Mouse (Mus musculus): ENCODE measurements around the gene Kansl1. TPM values are rescaled to one million over a fixed set of nuclear protein-coding genes. Genes with fewer than 3 reads are reported as not detected.
"Not testable (repeated sequence)": the region's sequence is repeated elsewhere in the genome, so short reads cannot be mapped to it uniquely, and the experiment has no call there.

The Kansl1 gene
- total RNA-seq (2021): 10 to 100 TPM; 45.8 to 46.3 TPM
- long read RNA-seq, experiment 1, partial matches to known transcripts: 2 of 13 reads
- long read RNA-seq, experiment 1, other reads (novel, unspliced or antisense): 11 of 13 reads
- long read RNA-seq, experiment 2, full-length matches to known transcripts: 1 of 6 reads
- long read RNA-seq, experiment 2, partial matches to known transcripts: 1 of 6 reads
- long read RNA-seq, experiment 2, other reads (novel, unspliced or antisense): 4 of 6 reads

DNA sequence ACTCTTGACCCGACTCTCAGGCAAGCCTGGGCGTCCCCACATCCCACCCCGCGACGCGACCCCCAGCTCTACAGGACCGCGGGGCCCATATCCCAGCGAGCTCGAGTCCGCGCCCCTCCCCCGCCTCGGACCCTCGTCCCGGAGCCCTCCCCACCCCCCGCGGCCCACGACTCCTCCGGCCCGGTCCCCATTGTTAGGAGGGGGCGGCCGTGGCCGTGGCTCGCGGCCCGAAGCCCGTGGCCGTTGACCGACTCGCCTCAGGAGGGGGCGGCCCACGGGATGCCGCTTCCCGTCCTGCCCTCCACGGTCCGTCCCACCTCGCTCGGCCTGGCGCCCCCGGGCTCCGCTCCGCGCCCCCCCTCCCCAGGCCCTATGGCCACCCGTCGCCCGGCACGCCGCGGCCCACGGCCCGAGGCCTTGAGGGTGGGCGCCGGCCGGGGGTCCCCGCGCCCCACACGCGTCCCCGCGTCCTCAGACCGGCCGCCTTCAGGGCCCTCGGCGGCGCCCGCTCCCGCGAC, at the start of gene Kansl1:
Kansl1 (minus strand) TSS at position 111 of the 518 bp plus-strand sequence.
- DNase-seq: peak; percentile 41 to 63

DNA sequence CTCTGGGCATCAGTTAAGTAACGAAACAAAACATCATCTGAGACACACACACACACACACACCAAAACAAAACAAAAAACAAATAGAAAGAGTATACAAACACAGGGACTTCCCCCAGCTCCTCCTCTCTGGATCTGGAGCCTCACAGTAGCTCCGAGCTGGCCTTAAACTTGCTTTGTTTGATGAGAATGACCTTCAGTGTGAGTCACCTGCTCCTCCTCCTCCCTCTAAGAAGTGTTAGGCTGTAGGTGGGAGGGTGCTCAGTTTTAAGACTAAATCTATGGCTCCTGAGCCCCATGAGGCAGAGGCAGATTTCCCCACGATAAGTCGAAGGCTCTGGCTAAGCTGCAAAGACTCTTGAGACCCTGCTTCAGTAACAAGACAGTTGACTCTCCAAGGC, 43.8 kb upstream of the Kansl1 start:
- peak; percentile 44 to 63 for DNase-seq

DNA sequence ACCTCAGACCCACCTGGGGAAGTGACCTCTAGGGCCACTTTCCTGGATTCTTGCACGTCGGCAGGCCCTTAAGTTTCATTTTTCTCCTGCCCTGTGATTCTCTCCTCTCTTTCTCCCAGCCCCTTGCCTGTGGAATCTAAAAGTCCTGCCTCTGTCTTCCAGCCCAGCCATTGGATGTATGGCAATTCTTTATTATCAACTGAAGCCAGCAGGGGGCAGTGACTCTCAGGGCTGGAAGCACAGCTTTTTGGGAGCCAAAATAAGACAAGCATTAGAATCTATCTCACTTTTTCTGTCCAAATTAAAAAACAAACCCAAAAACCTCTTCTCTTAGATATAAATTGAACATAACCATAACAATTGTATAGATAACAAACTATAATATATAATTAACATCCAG, 41.9 kb upstream of the Kansl1 start:
- DNase-seq: peak; percentile 12 to 52

DNA sequence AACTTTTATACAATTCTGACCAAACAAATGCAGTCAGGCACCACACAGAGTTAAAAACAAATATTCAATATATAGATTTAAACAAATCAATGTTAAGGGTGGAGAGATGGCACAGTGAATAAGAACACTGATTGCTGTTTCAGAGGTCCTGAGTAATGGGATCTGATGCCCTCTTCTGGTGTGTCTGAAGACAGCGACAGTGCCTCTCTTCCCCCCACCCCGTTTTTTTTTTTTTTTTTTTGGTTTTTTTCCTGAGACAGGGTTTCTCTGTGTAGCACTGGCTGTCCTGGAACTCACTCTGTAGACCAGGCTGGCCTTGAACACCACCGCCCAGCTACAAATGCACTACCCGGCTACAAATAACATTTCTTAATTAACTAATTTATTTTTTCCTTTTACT, 39.8 kb upstream of the Kansl1 start:
- no peak for DNase-seq

DNA sequence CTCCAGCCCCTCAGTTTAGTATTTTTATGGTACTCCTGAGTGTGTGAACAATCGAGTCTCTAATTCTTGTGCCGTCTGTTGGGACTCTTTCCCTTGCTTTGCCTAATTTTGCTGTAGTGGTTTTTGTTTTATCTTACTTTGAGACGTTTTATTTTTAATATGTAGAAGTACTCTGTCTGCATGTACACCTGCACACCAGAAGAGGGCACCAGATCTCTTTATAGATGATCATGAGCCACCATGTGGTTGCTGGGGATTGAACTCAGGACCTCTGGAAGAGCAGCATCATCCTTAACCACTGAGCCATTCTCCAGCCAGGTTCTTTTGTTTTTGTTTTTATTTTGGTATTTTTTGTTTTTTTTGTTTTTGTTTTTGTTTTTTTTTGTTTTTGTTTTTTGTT, 19.6 kb upstream of the Kansl1 start:
- no peak for DNase-seq

DNA sequence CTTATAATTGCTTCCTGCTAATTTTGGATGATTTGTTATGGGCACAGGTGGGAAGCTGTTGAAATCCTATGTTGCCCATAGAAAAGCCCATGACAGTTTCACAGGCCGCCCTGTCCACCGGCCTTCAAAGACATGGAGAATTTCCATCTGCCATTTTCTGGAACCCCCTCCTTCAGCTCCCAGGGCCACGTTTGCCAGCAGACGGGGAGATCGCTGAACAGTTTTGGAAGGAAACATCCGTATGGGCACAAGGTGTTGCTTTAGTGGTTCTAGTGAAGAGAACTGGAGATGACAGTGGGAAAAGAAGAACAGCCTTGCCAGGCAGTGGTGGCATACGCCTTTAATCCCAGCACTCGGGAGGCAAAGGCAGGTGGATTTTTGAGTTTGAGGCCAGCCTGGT, 13.3 kb upstream of the Kansl1 start:
- no peak for DNase-seq

DNA sequence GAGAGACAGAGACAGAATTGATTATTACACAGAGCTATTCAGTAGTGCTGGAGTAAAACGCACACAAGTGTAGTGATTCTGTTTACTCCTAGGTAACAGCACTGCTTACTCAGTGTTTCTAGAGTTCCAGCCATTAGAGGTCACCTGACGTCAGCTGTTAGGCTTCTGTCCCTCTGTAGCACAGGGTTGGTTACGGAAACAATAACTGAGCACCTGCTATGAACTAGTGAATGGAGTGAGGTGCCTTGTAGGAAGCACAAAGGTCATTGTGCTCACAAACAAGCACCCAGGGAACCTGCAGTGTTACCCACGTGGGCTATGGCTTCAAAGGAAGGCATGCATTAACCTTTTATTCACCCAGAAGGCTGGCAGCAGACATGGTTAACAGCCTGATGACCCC, 10.8 kb upstream of the Kansl1 start:
- DNase-seq: no peak

DNA sequence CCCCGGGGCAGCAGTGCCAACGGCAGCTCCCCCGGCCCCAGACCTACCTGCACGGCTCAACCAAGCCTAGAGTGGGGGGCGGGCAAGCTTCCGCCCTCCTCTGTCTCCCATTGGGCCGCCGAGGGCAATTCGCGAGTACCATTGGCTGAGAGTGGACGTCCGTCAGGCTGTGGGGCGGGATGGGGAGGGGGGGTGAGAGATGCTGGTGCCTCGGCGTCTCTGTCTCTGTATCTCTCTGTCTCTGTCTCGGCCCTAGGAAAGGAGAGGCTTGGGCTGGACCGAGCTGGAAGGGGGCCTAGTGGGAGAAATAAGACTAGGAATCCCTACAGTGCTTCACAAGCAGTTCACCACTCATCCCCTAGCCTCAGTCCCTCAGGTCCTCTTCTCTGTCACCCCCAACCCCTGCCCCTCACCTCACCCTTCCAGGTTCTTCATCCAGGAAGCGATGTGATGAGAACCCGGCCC, 742 bp upstream of the Kansl1 start:
- peak; percentile 96 for DNase-seq

DNA sequence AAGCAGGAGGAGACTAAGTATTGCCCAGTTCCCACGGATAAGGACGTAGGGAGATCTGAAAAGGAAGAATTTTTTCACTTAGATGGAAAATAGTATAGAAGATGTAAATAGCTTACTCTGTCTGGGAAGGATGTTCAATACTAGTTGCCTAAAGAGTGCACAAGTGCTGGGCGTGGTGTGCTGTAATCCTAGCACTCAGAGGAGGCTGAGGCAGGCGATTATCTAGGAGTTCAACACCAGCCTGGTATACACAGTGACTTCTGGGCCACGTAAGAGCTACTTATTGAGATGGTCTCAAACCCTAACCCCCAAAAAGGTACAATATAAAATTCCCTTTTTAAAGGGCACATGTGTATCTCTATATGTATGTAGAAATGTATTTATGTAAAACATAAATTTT, 963 bp downstream of the Kansl1 start:
- DNase-seq: no peak

DNA sequence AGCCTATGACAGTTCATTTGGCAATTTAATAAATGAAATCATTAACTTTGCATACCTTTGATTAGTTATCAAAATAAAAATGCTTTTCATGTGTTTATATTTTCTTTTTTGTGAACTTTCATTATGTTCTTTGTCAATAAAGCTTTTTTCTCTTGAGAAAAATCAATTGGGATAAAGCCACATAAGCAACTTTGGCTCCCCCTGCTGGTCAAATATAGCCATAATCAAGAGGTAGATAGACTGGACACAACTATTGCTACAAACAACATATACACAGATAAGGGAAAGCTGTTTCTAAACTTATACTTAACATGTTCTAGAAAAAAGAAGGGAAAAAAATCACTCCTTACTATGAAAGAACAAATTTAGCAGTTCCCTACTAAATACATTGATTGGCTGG, 7.1 kb downstream of the Kansl1 start:
- peak; percentile 34 to 75 for DNase-seq

DNA sequence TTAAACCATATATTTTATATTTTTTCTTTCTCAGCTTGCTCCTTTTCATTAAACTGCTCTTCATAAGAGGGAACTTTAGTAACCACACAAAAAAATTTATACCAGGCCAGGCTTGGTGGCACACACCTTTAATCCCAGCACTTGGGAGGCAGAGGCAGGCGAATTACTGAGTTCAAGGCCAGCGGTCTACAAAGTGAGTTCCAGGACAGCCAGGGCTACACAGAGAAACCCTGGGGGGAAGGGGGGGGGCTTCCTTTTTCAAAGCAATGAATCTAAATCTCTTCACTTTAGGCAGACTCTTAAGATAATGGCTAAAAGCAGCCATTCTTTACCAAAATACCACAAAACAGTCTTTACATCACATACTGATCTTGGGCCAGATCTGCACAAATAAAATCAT, 9.0 kb downstream of the Kansl1 start:
- DNase-seq: no peak

DNA sequence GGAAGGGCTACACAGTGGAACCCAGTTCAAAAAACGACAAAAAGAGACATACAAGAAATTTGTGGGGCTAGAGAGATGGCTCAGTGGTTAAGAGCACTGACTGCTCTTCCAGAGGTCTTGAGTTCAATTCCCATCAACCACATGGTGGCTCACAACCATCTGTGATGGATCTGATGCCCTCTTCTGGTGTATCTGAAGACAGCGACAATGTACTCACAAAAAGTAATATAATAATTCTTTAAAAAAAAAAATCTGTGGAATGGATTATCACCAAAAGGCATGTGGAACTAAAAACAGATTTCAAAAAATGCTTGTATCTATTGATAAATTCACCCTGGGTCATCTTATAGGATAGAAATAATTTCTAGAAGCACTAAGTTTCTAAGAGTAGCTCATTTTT, 10.2 kb downstream of the Kansl1 start:
- no peak for DNase-seq

DNA sequence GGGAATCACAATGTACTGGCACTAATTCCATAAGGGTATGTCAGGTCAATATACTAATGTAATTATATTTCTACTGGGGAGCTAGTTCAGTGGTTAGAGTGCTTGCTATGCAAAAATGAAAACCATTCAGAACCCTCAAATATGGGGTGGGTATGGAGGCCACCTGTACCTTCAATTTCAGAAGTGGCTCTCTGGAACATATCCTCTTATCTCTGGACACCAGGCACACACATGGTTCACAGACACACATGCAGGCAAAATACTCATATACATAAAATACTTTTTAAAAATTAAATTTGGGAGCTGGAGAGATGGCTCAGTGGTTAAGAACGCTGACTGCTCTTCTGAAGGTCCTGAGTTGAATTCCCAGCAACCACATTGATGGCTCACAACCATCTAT, 16.0 kb downstream of the Kansl1 start:
- no peak for DNase-seq

DNA sequence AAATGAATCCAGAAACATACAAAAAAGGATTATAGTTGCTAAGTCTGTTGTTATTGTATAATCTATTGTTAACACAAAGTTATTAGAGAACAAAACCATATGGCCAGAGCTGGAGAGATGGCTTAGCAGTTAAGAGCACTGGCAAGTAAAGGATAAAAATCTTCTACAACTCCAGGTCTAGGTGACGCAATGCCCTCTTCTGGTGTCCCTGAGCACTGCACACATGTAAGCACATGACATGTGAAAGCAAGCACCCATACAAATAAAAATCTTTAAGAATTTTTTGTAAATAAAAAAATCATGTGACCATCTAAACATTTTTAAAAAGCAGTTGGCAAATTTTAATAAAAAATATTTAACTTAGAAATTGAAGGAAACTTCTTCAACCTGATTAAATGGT, 17.4 kb downstream of the Kansl1 start:
- DNase-seq: peak in 1 of 2 experiments; percentile 20

DNA sequence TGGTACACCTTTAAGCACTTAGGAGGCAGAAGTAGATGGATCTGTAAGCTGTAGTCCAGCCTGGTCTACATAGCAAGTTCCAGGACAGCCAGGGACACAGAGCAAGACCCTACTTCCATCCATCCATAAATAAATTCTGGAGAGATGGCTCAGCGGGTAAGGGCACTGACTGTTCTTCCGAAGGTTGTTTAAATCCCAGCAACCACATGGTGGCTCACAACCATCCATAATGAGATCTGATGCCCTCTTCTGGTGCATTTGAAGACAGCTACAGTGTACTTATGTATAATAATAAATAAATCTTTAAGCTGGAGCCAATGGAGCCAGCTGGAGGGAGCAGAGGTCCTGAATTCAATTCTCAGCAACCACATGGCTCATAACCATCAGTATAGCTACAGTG, 20.2 kb downstream of the Kansl1 start:
- not testable (repeated sequence) for DNase-seq

DNA sequence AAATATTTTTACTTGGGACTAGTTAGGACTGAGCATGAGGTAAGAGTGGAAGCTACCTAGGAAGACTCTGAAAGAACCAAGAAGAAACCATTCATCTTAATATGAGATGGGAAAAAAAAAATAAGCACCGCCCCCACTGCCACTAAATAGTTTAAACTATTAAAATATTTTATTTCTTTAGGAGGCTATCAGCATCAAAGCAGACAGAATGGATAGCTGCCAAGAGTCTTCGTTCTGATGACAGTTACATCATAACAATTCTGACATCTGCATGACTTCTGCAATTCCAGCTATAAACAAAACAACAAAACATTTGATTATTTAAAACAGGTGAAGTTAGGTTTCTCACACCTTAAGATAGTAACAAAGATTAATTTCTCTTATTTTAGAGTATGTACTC, 23.1 kb downstream of the Kansl1 start:
- no peak for DNase-seq

DNA sequence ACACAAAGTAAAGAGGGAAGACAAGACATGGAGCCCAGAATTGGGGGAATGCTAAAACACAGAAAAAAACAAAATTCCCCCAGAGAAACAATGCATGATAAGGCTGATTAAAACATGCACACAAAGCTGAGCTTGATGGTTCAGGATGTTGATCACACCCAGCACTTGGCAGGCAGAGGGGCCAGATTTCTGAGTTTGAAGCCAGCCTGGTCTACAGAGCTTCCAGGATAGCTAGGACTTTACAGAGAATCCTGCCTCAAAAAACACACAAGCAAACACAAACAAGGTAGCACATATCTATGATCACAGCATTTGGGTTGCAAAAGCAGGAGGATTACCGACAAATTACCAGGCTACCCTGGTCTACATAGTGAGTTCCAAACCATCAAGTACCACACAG, 23.6 kb downstream of the Kansl1 start:
- DNase-seq: no peak

DNA sequence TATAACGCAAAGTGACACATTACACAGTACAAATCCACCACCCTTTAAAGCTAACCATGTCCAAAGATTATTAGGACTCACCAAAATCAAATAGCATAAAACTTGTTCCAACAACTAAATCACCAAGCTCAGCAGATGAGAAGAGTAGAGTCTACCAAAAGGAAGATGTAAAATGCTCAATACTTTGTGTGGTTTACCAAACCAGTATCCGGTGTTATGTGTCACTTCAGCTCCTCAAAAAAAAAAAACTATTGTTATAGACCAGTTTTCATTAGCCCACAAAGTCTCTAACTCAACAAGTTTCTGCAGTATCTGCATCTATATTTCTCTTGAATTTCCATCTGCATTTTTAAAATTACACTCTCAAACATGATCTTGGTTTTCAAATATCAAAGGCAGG, 25.3 kb downstream of the Kansl1 start:
- DNase-seq: no peak

DNA sequence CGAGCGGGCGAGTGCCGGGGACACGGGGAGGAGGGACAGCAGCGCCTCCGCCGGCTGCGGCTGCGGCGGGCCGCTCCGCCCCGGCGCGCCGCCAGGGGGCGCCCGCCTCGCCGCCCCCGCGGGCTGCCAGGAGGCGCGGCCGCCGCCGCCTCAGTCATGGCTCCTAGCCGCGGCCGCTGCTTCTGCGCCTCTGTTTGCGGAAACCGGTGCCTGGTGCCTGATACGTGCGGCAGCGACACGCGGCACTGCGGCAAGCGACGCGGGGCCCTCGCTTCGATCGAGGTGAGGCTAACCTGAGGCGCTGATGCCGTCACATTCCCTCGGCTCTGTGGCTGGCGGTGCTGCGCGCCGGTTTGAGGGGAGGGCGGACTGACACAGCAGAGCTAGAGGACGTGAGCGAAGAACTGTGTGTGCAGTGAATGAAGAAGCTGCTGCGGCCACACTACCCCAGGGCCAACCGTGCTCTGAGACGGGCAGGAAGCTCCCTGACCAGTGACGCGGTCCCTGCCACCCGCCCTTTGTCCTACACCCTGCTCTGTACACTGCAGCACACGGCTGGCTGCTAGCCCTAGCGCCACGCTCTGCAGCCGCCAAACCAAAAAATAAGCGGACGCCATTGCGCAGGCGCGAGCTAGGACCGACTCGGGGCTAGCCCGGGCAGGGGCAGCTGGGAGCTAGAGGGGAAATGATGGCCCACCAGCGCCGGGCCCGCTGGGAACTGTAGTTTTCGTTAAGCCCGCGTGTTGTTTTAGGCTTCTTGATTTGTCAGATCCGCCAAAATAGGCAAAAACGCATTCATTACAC, 26.1 kb downstream of the Kansl1 start:
- peak; percentile 95 for DNase-seq

DNA sequence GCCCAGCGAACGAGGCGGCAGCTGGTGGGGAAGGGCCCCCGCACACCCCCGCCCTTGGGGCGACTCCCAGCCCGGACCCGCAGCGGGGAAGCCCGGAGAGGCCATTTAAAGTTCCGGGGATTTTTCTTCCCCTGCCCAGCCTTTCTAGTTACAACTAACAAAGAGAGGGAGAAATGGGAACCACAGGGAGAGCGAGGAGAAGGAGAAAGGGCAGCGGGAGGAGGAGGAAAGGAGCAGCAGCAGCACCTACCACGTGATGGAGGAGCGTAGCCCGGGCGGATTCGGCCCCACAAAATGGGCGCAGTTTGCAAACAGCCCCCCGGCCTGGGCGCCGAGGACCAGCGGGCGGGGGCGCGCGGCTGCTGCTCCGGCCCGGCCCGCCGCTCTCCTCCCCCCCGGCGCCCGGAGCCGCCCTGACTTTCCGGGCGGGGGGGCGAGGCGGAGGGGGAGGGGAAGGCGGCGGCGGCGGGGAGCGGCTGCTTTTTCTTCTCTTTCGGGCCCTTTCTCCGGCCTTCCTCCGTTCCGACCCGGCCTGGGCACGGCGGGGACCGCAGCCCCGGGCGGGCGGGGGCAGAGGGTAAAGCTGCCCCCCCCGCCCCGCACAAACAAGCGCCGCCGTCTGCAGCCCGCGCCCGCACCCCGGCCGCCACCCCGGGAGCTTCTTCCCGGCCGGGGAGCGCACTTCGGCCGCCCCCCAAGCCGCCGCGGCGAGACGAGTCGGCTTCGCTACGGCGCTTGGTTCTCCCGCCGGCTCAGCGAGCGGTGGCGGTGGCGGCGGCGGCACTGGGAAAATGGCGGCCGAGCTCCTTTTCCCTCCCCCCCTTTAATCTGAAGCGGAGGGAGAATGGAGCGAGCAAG, 27.0 kb downstream of the Kansl1 start:
- peak; percentile 76 to 85 for DNase-seq

DNA sequence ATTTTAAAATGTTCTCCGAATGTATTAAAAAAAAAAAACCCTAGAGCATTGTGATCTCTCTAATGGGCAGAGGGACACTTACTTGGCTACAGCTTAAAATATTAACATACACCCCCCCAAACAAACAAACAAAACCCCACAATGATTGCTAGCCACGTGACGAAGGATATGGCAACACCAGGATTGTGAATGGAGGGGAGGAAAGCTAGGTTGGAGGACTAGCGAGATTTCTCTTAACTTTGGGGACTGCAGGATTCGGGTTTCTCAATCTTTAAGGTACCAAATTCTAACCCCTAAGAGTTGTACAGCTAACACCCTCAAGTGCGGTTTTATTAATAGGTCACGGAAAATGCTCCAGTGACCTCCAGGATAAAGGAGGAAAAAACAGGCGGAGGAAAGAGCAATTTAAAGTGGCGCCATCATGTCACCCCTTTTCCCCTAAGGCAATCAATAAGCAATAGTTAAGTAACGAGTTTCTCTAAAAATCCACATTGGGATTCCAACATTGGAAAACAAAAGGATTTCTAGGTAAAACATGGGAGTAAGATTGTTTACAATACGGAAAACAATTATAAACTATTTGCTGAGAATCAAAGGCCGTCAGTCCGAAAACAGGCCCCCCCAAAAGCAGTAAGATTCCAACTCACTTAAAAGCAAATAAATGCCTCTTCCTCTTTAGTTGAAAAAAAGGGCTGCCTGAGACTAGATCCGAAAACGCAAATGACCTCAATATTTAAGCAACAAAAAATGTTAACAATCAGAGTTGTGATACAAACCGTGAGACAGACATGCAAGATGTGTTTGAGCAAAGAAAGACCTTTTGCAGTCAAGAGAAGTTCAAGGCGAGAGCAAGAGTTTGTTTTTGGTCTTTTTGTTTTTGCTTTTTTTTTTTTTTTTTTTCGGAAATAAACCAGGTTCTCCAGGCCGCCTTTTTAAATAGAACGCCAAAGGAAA, 27.9 kb downstream of the Kansl1 start:
- no peak for DNase-seq

All from adrenal gland, postnatal 36 days (tissue).